Mouse (Mus musculus): ENCODE measurements around the gene Myo3b.

The Myo3b gene

GRCm38 (mm10) chr2:70128590-70128989 is 89.7 kb downstream of the Myo3b start:
- DNase-seq (ENCODE audit: low spot score) = no peak

- no peak for DNase-seq (ENCODE audit: low spot score)
These were observed 90.6 kb downstream of the Myo3b start for GRCm38 (mm10) chr2:70129566-70129965.

GRCm38 (mm10) chr2:70133281-70133680 is 94.4 kb downstream of the Myo3b start:
- DNase-seq (ENCODE audit: low spot score) = no peak

GRCm38 (mm10) chr2:70137226-70137998 is 98.5 kb downstream of the Myo3b start:
- DNase-seq (ENCODE audit: low spot score) = no peak

- DNase-seq (ENCODE audit: low spot score) = no peak
These were observed 104.7 kb downstream of the Myo3b start for GRCm38 (mm10) chr2:70143543-70144188.

GRCm38 (mm10) chr2:70146993-70147581 is 108.2 kb downstream of the Myo3b start:
- DNase-seq (ENCODE audit: low spot score) = peak; percentile 49

GRCm38 (mm10) chr2:70148821-70149510 is 110.0 kb downstream of the Myo3b start:
- no peak for DNase-seq (ENCODE audit: low spot score)

- no peak for DNase-seq (ENCODE audit: low spot score)
These were observed 111.6 kb downstream of the Myo3b start for GRCm38 (mm10) chr2:70150399-70151035.

- no peak for DNase-seq (ENCODE audit: low spot score)
These were observed 113.0 kb downstream of the Myo3b start for GRCm38 (mm10) chr2:70151930-70152329.

- no peak for DNase-seq (ENCODE audit: low spot score)
These were observed 116.4 kb downstream of the Myo3b start for GRCm38 (mm10) chr2:70155226-70155836.

- peak; percentile 19 for DNase-seq (ENCODE audit: low spot score)
These were observed 120.6 kb downstream of the Myo3b start for GRCm38 (mm10) chr2:70159543-70159942.

GRCm38 (mm10) chr2:70166231-70166630 is 127.3 kb downstream of the Myo3b start:
- no peak for DNase-seq (ENCODE audit: low spot score)

- peak; percentile 26 for DNase-seq (ENCODE audit: low spot score)
These were observed 129.3 kb downstream of the Myo3b start for GRCm38 (mm10) chr2:70167944-70168935.

GRCm38 (mm10) chr2:70170469-70170868 is 131.5 kb downstream of the Myo3b start:
- no peak for DNase-seq (ENCODE audit: low spot score)

GRCm38 (mm10) chr2:70176823-70177708 is 138.1 kb downstream of the Myo3b start:
- peak; percentile 58 for DNase-seq (ENCODE audit: low spot score)

GRCm38 (mm10) chr2:70177709-70178030 is 138.7 kb downstream of the Myo3b start:
- DNase-seq (ENCODE audit: low spot score) = no peak

- no peak for DNase-seq (ENCODE audit: low spot score)
These were observed 139.3 kb downstream of the Myo3b start for GRCm38 (mm10) chr2:70178241-70178640.

GRCm38 (mm10) chr2:70182150-70182670 is 143.3 kb downstream of the Myo3b start:
- DNase-seq (ENCODE audit: low spot score) = no peak

- DNase-seq (ENCODE audit: low spot score) = no peak
These were observed 148.1 kb downstream of the Myo3b start for GRCm38 (mm10) chr2:70187040-70187439.
